Mouse (Mus musculus): ENCODE results near the gene Rac2.
A peak's percentile ranks its signal among the peaks of the same experiment; 100 is the strongest.

The Rac2 gene

GRCm38 (mm10) chr15:78520112-78520715, 52.4 kb downstream of the Rac2 start:
- DNase-seq (ENCODE audit: low spot score) = peak; percentile 26

DNA sequence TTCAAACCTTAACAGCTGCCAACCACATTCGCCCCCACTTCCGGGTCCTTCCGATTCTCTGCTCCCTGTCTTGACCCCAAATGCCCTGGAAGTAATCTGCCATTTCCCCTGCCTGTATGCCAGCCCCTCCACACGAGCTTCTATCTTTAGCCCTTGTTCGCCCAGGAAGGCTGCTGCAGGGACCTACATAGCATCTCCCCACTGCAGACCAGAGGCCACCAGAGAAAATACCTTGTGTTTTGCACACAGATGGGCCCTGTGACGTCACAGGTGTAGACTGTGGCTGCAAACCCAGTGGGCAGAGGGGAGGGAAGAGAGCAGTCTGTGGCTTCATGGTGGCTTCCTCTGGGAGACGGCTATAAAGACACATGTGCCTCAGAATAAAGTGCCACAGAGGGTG, 54.4 kb downstream of the Rac2 start:
- DNase-seq (ENCODE audit: low spot score) = no peak

- no peak for DNase-seq (ENCODE audit: low spot score)
Measured at GRCm38 (mm10) chr15:78515759-78516158, 56.8 kb downstream of the Rac2 start.

GRCm38 (mm10) chr15:78514393-78515146, 58.0 kb downstream of the Rac2 start:
- DNase-seq (ENCODE audit: low spot score) = peak; percentile 81

DNA sequence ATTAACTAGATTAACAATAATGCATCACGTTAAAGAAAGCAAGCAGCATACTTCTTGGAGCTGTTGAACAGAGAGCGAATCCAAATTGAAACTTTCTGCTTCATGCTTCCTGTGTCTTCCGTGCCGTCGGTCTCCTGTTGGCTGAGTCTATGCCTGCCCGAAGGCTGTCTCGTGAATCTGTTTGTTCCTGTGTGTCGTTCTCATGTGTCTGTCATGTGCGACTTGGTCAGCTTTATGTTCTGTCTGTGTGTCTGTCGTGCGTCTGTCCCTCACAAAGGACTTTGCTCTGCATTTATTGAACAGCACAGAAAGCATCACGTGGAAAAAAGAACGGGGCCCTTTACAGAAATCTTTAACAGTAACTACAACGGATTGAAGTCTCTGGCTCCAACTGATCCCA, 59.6 kb downstream of the Rac2 start:
- DNase-seq (ENCODE audit: low spot score) = no peak

- no peak for DNase-seq (ENCODE audit: low spot score)
Measured at GRCm38 (mm10) chr15:78511951-78512350, 60.6 kb downstream of the Rac2 start.

- no peak for DNase-seq (ENCODE audit: low spot score)
Measured at GRCm38 (mm10) chr15:78510736-78511135, 61.8 kb downstream of the Rac2 start.

DNA sequence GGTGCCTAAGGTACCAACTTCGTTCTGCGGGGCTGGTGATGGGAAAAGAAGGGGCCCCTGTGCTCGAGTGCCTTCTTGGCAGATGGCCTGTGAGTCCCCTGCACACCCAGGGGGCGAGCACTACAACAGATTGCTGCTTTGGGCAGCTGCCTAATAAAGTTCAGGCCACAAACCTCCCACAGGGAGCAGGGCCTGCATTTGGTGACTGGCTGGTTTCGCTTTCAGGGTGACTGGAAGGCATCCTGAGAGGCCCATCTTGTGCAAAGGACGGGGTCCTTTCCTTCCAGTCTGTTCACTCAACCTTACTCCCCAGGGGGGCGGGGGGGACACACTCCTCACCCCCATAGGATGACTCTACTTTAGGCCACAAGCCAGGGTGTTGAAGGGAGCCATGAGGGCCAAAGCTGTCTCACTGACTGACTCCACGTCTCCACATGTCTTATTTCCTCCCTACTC, 62.4 kb downstream of the Rac2 start:
- DNase-seq (ENCODE audit: low spot score) = no peak

DNA sequence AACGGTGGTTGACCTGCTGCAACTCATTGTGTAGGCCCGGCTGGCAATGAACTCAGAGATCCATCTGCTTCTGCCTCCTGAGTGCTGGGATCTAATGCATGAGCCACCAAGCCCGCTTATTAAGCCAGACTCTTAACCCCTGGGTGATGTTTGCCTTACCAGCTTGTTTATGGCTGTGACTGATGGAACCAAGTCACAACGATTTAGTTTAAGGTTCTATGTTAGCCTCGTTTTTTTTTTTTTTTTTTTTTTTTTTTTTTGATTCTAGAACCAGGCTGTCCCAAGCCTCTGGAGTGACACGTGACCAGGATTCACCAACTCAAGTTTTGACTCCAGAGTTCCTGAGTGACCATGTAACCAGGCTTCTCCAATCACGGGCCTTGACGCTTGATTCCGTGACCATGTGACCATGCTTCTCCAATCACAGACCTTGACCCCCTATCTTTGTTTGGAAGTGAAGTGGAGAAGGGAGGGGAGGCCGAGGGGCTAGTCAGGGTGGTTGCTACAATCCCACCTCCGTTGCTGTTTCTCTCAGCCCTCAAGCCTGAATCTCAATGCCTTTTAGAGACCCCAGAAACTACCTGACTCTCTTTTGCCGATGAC, 63.2 kb downstream of the Rac2 start:
- DNase-seq (ENCODE audit: low spot score) = no peak

All from urinary bladder, postnatal 14 days (tissue).